Mouse (Mus musculus): ENCODE measurements around the gene Slc39a10.
"Not testable (repeated sequence)": the region's sequence is repeated elsewhere in the genome, so short reads cannot be mapped to it uniquely, and the experiment has no call there.

Gene Slc39a10

GRCm38 (mm10) chr1:46764600-46764999 lies 128.1 kb downstream of the Slc39a10 start:
- not testable (repeated sequence) for DNase-seq
